Mouse (Mus musculus) hindbrain, postnatal 0 days (tissue): Measurements from ENCODE around the gene Pex16. TPM values are rescaled to one million over a fixed set of nuclear protein-coding genes. Genes with fewer than 3 reads are reported as not detected.
A peak's percentile ranks its signal among the peaks of the same experiment; 100 is the strongest.

Source experiments
- ATAC-seq: fragments of 200-750 bp; cut with Nextera tagmentation; 2 replicates; pipeline ENCODE4 v1.8.0; 2017; ENCODE audit warnings: mild to moderate bottlenecking, moderate TSS enrichment, moderate library complexity
- DNase-seq: peaks from one replicate; pipeline ENCODE4 v3.0.0-alpha.2; 2015; ENCODE audit warnings: low spot score
- H3K27ac ChIP-seq: fragments of 300-500 bp; sonication (generic); 2 replicates; pipeline ENCODE4 v1.5.1; 2014; ENCODE audit warnings: mild to moderate bottlenecking
- H3K27me3 ChIP-seq: fragments of 300-500 bp; sonication (generic); 2 replicates; pipeline ENCODE4 v1.6.1; 2014; ENCODE audit warnings: low read length, mixed read lengths; ENCODE audit not compliant: insufficient read depth
- H3K36me3 ChIP-seq: fragments of 300-500 bp; sonication (generic); 2 replicates; pipeline ENCODE4 v1.6.1; 2014; ENCODE audit warnings: low read length, mixed read lengths; ENCODE audit not compliant: insufficient read depth
- H3K4me1 ChIP-seq: fragments of 300-500 bp; sonication (generic); 2 replicates; pipeline ENCODE4 v1.6.1; 2014; ENCODE audit warnings: antibody characterized with exemption, low read length, mixed read lengths; ENCODE audit not compliant: insufficient read depth
- H3K4me2 ChIP-seq: fragments of 300-500 bp; sonication (generic); 2 replicates; pipeline ENCODE4 v1.6.1; 2014; ENCODE audit warnings: low read depth, mild to moderate bottlenecking, low read length, moderate library complexity, mixed read lengths
- H3K4me3 ChIP-seq: fragments of 300-500 bp; sonication (generic); 2 replicates; pipeline ENCODE4 v1.5.1; 2014; ENCODE audit warnings: low read length
- H3K9ac ChIP-seq: fragments of 300-500 bp; sonication (generic); replicated peaks from 2 replicates; pipeline ENCODE4 v1.6.1; 2014; ENCODE audit warnings: mild to moderate bottlenecking, low read length, moderate library complexity, mixed read lengths
- H3K9me3 ChIP-seq: fragments of 300-500 bp; sonication (generic); 2 replicates; pipeline ENCODE4 v1.6.1; 2016; ENCODE audit warnings: low read length, mixed read lengths
- CTCF ChIP-seq: IDR thresholded peaks from 2 replicates; pipeline ENCODE4 v1.5.1; 2016; ENCODE audit warnings: antibody characterized with exemption, control low read depth, low read depth
- WGBS: fragments of 180-500 bp; shearing (Covaris S2); extraction: QIAGEN DNeasy Blood & Tissue Kit; methylation state at CpG from one replicate; pipeline ENCODE4 v1.1.7; 2014; 5-methylcytosine and 5-hydroxymethylcytosine counted together
- polyA plus RNA-seq: library from polyadenylated mRNA; unstranded; fragments of >200 nt; fragmentation: Nextera tagmentation; extraction: Ambion mirVana; gene quantifications from 2 replicates; pipeline ENCODE4 v1.2.1, GENCODE M21; 2015
- total RNA-seq: library from RNA; depleted of rRNA; stranded (reverse); fragments of >200 nt; gene quantifications from 2 replicates; pipeline ENCODE4 v1.2.3, GENCODE M21; 2014

The Pex16 gene
- total and polyA plus RNA-seq, 2 experiments from 2014 or later = 35.2 to 44.3 TPM

- DNase-seq (no peak), ATAC-seq (no peak)
- 77% methylated on average over 5 of the region's 5 CpGs for WGBS
- H3K4me1 ChIP-seq = no peaks in the 10 kb centered on the region
- TF ChIP-seq CTCF = no peak
- H3K9me3 ChIP-seq = no peaks in the 10 kb centered on the region
- no peak within 1 kb of the TSS for H3K4me2 ChIP-seq
- H3K27ac ChIP-seq = no peak within 1 kb of the TSS
- H3K36me3 ChIP-seq = peaks cover 69% of the 10 kb centered on the region
- H3K27me3 ChIP-seq = no peaks in the 10 kb centered on the region
- no peak within 1 kb of the TSS for H3K4me3 ChIP-seq
- H3K9ac ChIP-seq = no peak within 1 kb of the TSS
Observed at GRCm38 (mm10) chr2:92381901-92382588, 7.6 kb downstream of the Pex16 start, which contains the start of gene 1700029I15Rik. Gene 1700029I15Rik (plus strand): TSS chr2:92382538.

GRCm38 (mm10) chr2:92382759-92383158, 8.3 kb downstream of the Pex16 start:
- 81% methylated on average over 4 of the region's 4 CpGs for WGBS
- Histone ChIP-seq H3K9me3 (no peaks in the 10 kb centered on the region), H3K4me2 (no peak overlapping the region), H3K4me3 (no peak overlapping the region), H3K27me3 (no peaks in the 10 kb centered on the region), H3K36me3 (peaks cover 72% of the 10 kb centered on the region), H3K9ac (no peak overlapping the region), H3K4me1 (peaks cover 4% of the 10 kb centered on the region; the same call in 1 of the 2 replicates), H3K27ac (no peak overlapping the region)
- no peak for TF ChIP-seq CTCF
- DNase-seq = no peak
- no peak for ATAC-seq

GRCm38 (mm10) chr2:92384101-92384500, 9.6 kb downstream of the Pex16 start:
- H3K9me3 ChIP-seq = no peaks in the 10 kb centered on the region
- no peak overlapping the region for H3K4me2 ChIP-seq
- H3K36me3 ChIP-seq = peaks cover 64% of the 10 kb centered on the region
- no peaks in the 10 kb centered on the region for H3K27me3 ChIP-seq
- DNase-seq = no peak
- H3K27ac ChIP-seq = no peak overlapping the region
- ATAC-seq = no peak
- no peak for TF ChIP-seq CTCF
- H3K9ac ChIP-seq = no peak overlapping the region
- WGBS = 84% methylated on average over 4 of the region's 4 CpGs
- peaks cover 12% of the 10 kb centered on the region for H3K4me1 ChIP-seq
- no peak overlapping the region for H3K4me3 ChIP-seq

GRCm38 (mm10) chr2:92385113-92386051, 10.9 kb downstream of the Pex16 start:
- Histone ChIP-seq H3K4me3 (no peak overlapping the region), H3K27me3 (no peaks in the 10 kb centered on the region), H3K9me3 (no peaks in the 10 kb centered on the region), H3K9ac (no peak overlapping the region), H3K27ac (no peak overlapping the region), H3K4me2 (no peak overlapping the region), H3K36me3 (peaks cover 56% of the 10 kb centered on the region), H3K4me1 (peaks cover 18% of the 10 kb centered on the region)
- DNase-seq (no peak), ATAC-seq (no peak)
- WGBS = 75% methylated on average over 22 of the region's 22 CpGs
- no peak for TF ChIP-seq CTCF

- H3K27me3 ChIP-seq = no peaks in the 10 kb centered on the region
- H3K27ac ChIP-seq = no peak overlapping the region
- WGBS = 92% methylated on average over 29 of the region's 30 CpGs
- H3K9me3 ChIP-seq = no peaks in the 10 kb centered on the region
- peak overlapping the region; percentile 80; the same call in 1 of the 2 replicates for H3K9ac ChIP-seq
- H3K36me3 ChIP-seq = peaks cover 50% of the 10 kb centered on the region
- peak overlapping the region; percentile 83 for H3K4me2 ChIP-seq
- ATAC-seq (no peak), DNase-seq (no peak)
- peaks cover 28% of the 10 kb centered on the region for H3K4me1 ChIP-seq
- TF ChIP-seq CTCF = no peak
- H3K4me3 ChIP-seq = no peak overlapping the region
Observed at GRCm38 (mm10) chr2:92386821-92387570, 12.5 kb downstream of the Pex16 start.

GRCm38 (mm10) chr2:92387646-92388045, 13.2 kb downstream of the Pex16 start:
- no peak for DNase-seq
- H3K27me3 ChIP-seq = no peaks in the 10 kb centered on the region
- no peak for TF ChIP-seq CTCF
- H3K4me2 ChIP-seq = peak overlapping the region; percentile 83
- peak overlapping the region; percentile 80; the same call in 1 of the 2 replicates for H3K9ac ChIP-seq
- 59% methylated on average over 4 of the region's 4 CpGs for WGBS
- H3K9me3 ChIP-seq = no peaks in the 10 kb centered on the region
- H3K36me3 ChIP-seq = peaks cover 44% of the 10 kb centered on the region
- H3K4me3 ChIP-seq = peak overlapping the region; percentile 69
- ATAC-seq = no peak
- H3K27ac ChIP-seq = 0 out of 2 replicates have a peak overlapping the region, but pooled peaks have one; percentile 83
- peaks cover 34% of the 10 kb centered on the region for H3K4me1 ChIP-seq
